Mouse (Mus musculus) hindbrain, embryonic 12.5 days (tissue): ENCODE data around the gene Ccdc73. TPM values are rescaled to one million over a fixed set of nuclear protein-coding genes. Genes with fewer than 3 reads are reported as not detected.

ENCODE experiments used
- ATAC-seq: fragments of 200-750 bp; cut with Nextera tagmentation; 2 replicates; pipeline ENCODE4 v1.8.0; 2017; ENCODE audit warnings: moderate TSS enrichment; ENCODE audit not compliant: low FRiP score
- H3K27ac ChIP-seq: fragments of 300-500 bp; sonication (generic); 2 replicates; pipeline ENCODE4 v1.5.1; 2016; ENCODE audit warnings: mild to moderate bottlenecking
- H3K27me3 ChIP-seq: fragments of 300-500 bp; sonication (generic); 2 replicates; pipeline ENCODE4 v1.6.1; 2016; ENCODE audit warnings: mild to moderate bottlenecking
- H3K36me3 ChIP-seq: fragments of 300-500 bp; sonication (generic); 2 replicates; pipeline ENCODE4 v1.6.1; 2016; ENCODE audit warnings: mild to moderate bottlenecking
- H3K4me1 ChIP-seq: fragments of 300-500 bp; sonication (generic); 2 replicates; pipeline ENCODE4 v1.6.1; 2016
- H3K4me2 ChIP-seq: fragments of 300-500 bp; sonication (generic); replicated peaks from 2 replicates; pipeline ENCODE4 v1.6.1; 2016; ENCODE audit warnings: mild to moderate bottlenecking
- H3K4me3 ChIP-seq: fragments of 300-500 bp; sonication (generic); 2 replicates; pipeline ENCODE4 v1.5.1; 2016; ENCODE audit warnings: mild to moderate bottlenecking
- H3K9ac ChIP-seq: fragments of 300-500 bp; sonication (generic); 2 replicates; pipeline ENCODE4 v1.6.1; 2016; ENCODE audit warnings: mild to moderate bottlenecking, moderate library complexity
- H3K9me3 ChIP-seq: fragments of 300-500 bp; sonication (generic); replicated peaks from 2 replicates; pipeline ENCODE4 v1.6.1; 2016; ENCODE audit warnings: mild to moderate bottlenecking
- WGBS: fragments of 180-500 bp; shearing (Covaris S2); methylation state at CpG from one replicate; pipeline ENCODE4 v1.1.7; 2016; 5-methylcytosine and 5-hydroxymethylcytosine counted together
- polyA plus RNA-seq: library from polyadenylated mRNA; unstranded; fragments of >200 nt; fragmentation: Nextera tagmentation; extraction: Ambion mirVana; gene quantifications from 2 replicates; pipeline ENCODE4 v1.2.1, GENCODE M21; 2016

The Ccdc73 gene
- polyA plus RNA-seq, 1 experiment from 2014 or later, result 7.9 TPM

DNA sequence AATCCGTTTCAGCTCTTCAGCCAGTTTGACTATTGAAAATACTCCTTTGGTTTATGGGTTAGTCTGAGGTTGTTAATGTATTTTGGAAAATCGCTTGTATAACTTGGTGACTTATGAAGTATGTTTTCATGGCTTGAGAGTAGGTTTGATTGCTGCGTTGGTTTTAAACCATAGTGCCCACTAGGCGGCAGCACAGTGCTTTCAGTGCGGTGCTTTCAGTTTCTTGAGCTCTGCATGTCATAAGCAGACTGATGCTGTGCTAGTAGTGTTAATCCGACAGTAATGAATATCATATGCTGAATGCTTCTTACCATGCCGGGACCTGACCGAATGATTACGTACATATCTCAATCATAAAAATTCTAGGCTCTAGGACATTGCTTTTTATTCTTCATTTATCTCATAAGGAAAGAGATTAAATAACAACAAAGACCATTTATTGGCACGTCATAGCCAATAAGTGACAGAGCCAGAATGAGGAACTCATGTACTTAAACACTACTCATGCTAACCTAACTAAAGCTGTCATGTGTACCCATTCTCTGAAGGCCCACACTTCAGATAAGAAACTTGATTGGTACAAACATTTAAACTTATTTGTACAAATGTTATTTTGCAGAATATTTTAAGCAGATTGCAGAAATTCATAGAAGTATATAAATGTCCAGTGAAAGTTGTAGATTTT lies 20.4 kb downstream of the Ccdc73 start:
- Histone ChIP-seq H3K4me3 (no peak overlapping the region), H3K4me1 (no peaks in the 10 kb centered on the region), H3K36me3 (no peaks in the 10 kb centered on the region), H3K27ac (no peak overlapping the region), H3K9me3 (no peaks in the 10 kb centered on the region), H3K9ac (no peak overlapping the region), H3K4me2 (no peak overlapping the region), H3K27me3 (no peaks in the 10 kb centered on the region)
- ATAC-seq, result no peak
- WGBS, result 26% methylated on average over 10 of the region's 10 CpGs

DNA sequence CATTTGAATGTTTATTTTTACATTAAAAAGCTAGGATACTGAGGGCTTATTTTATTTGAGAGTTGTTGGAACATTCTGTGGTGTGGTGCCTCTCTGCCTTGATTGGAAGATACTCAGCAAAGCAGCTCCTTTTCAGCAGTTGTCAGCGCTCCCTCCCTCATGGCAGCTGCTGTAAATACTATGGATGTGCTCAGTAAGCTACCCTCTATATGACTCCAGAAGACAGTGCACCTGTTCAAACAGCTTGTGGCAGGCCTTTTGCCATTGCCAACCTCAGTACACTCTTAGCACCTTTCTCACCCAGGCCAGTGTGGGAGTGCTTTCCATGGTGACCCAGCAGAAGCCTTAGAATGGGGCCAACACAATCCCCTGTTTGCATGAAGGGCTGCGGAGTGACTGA lies 32.4 kb downstream of the Ccdc73 start:
- Histone ChIP-seq H3K9ac (no peak overlapping the region), H3K9me3 (no peaks in the 10 kb centered on the region), H3K4me3 (no peak overlapping the region), H3K27me3 (0 out of 2 replicates have a peak, but pooled peaks cover 2% of the 10 kb centered on the region), H3K36me3 (no peaks in the 10 kb centered on the region), H3K27ac (no peak overlapping the region), H3K4me2 (no peak overlapping the region), H3K4me1 (no peaks in the 10 kb centered on the region)
- ATAC-seq, result no peak
- 89% methylated on average over 2 of the region's 2 CpGs for WGBS

DNA sequence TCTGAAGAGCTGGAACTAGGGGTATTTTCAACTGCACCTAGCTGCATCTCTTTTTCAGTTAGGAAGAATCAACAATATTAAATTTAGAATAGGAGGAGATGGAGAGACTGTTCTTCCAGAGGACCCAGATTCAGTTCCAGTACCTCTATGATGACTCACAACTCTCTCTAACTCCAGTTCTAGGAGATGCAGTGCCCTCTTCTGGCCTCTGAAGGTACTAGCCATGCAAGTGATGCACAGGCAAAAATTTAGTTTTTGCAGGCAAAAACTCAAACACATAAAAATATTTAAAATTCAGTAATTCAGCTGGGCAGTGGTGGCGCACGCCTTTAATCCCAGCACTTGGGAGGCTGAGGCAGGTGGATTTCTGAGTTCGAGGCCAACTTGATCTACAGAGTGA lies 48.1 kb downstream of the Ccdc73 start:
- H3K4me3 ChIP-seq, result no peak overlapping the region

DNA sequence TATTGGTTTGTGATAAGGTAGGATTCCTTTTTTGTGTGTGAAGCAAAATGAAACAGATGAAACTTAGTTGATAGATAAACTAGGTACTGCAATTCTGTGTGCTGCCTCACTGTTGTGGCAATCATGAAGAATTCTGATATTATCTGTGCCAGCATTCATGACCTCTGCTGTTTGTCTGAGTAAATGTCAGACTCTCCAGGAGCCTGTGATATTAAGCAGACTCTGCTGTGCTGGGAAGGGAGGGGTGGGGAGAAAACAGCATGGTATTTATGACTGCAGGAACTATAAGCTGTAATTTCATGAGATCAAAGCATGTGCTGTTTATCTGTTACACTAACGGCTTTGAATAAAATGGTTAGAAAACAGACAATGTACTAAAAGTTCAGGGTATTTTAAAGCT lies 96.9 kb downstream of the Ccdc73 start:
- 80% methylated on average over 1 of the region's 1 CpGs for WGBS
- H3K9ac ChIP-seq, result no peak overlapping the region
- H3K27ac ChIP-seq, result no peak overlapping the region
- H3K27me3 ChIP-seq, result no peaks in the 10 kb centered on the region
- ATAC-seq, result no peak
- H3K9me3 ChIP-seq, result no peaks in the 10 kb centered on the region
- H3K4me3 ChIP-seq, result no peak overlapping the region
- no peaks in the 10 kb centered on the region for H3K4me1 ChIP-seq
- no peaks in the 10 kb centered on the region for H3K36me3 ChIP-seq
- H3K4me2 ChIP-seq, result no peak overlapping the region

More for the DNA sequence above, 48.1 kb downstream of the Ccdc73 start:
- no peaks in the 10 kb centered on the region for H3K36me3 ChIP-seq
- WGBS, result 92% methylated on average over 3 of the region's 3 CpGs
- H3K4me2 ChIP-seq, result no peak overlapping the region
- ATAC-seq, result no peak
- H3K27ac ChIP-seq, result no peak overlapping the region
- H3K27me3 ChIP-seq, result no peaks in the 10 kb centered on the region
- H3K9ac ChIP-seq, result no peak overlapping the region
- H3K4me1 ChIP-seq, result no peaks in the 10 kb centered on the region
- H3K9me3 ChIP-seq, result no peaks in the 10 kb centered on the region

DNA sequence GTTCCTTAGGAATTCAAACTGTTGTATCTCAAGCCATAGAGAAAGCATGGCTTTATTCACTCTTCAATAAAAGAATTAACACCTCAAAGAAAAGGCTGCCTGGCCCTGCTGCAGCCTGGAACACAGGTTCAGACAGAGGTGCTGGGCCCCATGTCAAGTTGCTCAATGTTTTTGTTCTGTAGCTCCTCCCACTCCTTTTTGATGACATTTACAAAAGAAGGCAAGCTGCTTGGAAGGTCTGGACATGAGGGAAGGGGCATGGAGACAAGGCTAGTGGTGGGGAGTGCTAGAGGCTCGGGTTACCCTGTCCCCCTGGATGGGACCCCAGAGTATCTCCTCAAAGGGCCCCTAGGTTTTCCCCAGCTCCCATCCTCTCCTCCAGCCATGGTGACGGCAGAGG lies 114.1 kb downstream of the Ccdc73 start:
- WGBS, result 9% methylated on average over 2 of the region's 2 CpGs
- no peak for ATAC-seq
- no peaks in the 10 kb centered on the region for H3K9me3 ChIP-seq
- H3K27me3 ChIP-seq, result no peaks in the 10 kb centered on the region
- H3K4me2 ChIP-seq, result no peak overlapping the region
- no peak overlapping the region for H3K27ac ChIP-seq
- H3K4me1 ChIP-seq, result no peaks in the 10 kb centered on the region
- no peaks in the 10 kb centered on the region for H3K36me3 ChIP-seq
- H3K9ac ChIP-seq, result no peak overlapping the region
- no peak overlapping the region for H3K4me3 ChIP-seq

DNA sequence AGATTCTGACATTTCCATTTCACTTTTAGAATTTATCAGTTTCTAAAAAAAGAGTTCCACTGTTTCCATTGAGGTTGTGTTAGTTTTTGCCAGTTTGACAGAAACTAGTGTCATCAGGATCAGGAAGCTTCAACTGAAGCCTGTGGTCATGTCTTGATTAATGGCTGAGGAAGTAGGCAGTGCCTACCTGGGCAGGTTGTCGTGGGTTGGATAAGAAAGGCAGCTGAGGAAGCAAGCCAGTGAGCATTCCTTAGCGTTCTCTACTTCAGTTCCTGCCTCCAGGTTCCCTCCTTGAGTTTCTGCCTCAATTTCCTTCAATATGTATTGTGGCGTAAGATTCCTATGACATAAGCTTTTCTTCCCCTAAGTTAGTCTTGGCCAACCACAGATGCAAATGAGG lies 118.2 kb downstream of the Ccdc73 start:
- 65% methylated on average over 3 of the region's 3 CpGs for WGBS
- no peak for ATAC-seq
- H3K27me3 ChIP-seq, result no peaks in the 10 kb centered on the region
- H3K4me2 ChIP-seq, result no peak overlapping the region
- H3K27ac ChIP-seq, result no peak overlapping the region
- H3K4me1 ChIP-seq, result no peaks in the 10 kb centered on the region
- no peak overlapping the region for H3K4me3 ChIP-seq
- H3K9ac ChIP-seq, result no peak overlapping the region
- H3K36me3 ChIP-seq, result no peaks in the 10 kb centered on the region
- H3K9me3 ChIP-seq, result no peaks in the 10 kb centered on the region

DNA sequence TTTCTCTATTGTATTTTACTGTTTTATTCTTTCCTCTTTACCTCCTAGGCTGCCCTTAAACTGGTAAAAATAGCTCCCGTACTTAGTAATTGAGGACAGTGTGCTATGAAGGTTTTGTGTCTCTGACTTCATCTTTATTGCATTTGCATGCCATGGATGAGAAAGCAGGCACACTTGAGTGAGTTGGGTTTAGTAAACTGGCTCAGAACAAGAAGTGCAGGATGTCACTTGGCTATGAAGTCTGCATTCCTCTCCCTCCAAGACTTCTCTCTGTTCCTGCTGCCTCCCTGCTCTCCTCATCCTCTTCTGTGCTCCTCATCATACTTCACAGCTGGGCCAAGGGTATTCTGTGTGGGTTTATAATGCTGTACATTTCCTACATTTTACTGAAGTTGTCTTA lies 121.4 kb downstream of the Ccdc73 start:
- Histone ChIP-seq H3K4me3 (no peak overlapping the region), H3K27ac (no peak overlapping the region), H3K27me3 (no peaks in the 10 kb centered on the region), H3K9me3 (no peaks in the 10 kb centered on the region), H3K9ac (no peak overlapping the region), H3K4me1 (no peaks in the 10 kb centered on the region), H3K4me2 (no peak overlapping the region), H3K36me3 (no peaks in the 10 kb centered on the region)
- no peak for ATAC-seq
- WGBS, result 81% methylated on average over 1 of the region's 1 CpGs

DNA sequence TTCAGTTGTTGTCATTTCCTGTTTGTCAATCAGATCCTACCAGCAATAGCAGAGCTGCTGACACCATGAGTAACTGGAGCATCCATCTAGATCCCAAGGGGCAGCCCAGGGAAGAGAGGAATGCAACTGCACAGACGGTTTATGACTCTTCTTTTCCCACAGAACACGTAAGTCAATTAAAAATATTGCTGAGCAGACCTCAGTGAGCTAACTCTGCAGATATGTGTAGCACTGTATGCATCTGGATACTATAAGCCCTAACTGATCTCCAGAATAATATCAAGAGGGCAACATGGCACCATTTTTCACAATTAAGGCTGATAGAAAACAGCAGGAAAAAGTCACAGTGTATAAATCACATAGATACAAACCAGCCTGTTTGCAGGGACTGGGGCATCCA lies 126.8 kb downstream of the Ccdc73 start:
- WGBS, result 51% methylated on average over 2 of the region's 2 CpGs
- Histone ChIP-seq H3K4me2 (no peak overlapping the region), H3K4me3 (no peak overlapping the region), H3K36me3 (peaks cover 7% of the 10 kb centered on the region), H3K27me3 (no peaks in the 10 kb centered on the region), H3K4me1 (no peaks in the 10 kb centered on the region), H3K9ac (no peak overlapping the region), H3K27ac (no peak overlapping the region), H3K9me3 (no peaks in the 10 kb centered on the region)
- ATAC-seq, result no peak

DNA sequence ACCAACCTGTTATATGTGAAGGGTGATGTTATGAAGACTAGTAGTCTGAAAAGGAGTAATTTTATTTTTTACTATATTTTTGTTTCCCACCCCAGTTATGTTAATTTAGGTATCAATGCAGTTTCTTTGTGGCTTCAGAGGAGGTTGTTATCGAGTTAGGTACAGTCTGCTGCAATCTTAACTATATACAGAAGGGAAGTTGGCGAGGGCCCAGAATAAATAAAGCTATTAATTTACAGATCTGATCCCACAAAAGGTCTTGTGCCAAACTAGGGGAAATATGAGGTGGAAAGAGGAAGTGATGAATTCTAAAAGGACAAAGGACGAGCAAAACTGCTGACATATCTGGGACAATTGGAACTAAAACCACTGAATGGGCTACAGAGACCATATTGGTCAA lies 128.6 kb downstream of the Ccdc73 start:
- Histone ChIP-seq H3K27ac (no peak overlapping the region), H3K27me3 (no peaks in the 10 kb centered on the region), H3K4me2 (no peak overlapping the region), H3K9ac (no peak overlapping the region), H3K4me1 (no peaks in the 10 kb centered on the region), H3K36me3 (peaks cover 7% of the 10 kb centered on the region), H3K9me3 (no peaks in the 10 kb centered on the region), H3K4me3 (no peak overlapping the region)
- no peak for ATAC-seq
- 90% methylated on average over 3 of the region's 3 CpGs for WGBS

DNA sequence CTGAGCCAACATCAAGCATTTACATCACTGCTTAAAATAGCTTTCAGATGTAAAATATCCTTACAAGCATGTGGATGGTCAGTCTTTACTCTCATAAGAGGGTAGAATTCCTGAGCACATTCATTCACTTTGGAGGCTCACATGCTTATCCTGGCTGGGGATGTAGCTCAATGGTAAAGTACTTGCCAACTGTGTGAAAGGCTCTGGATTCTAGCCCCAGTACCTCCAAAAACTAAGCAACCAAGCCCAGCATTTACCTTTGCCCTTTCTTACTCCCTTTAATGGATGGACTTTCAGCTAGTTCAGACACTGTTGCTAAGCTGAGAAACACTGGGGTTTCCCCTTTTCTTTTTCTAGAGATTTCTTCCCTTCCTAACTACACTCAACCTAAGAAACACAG lies 139.6 kb downstream of the Ccdc73 start:
- no peak for ATAC-seq
- H3K27me3 ChIP-seq, result no peaks in the 10 kb centered on the region
- no peak overlapping the region for H3K9ac ChIP-seq
- no peak overlapping the region for H3K4me2 ChIP-seq
- H3K4me1 ChIP-seq, result no peaks in the 10 kb centered on the region
- no peak overlapping the region for H3K27ac ChIP-seq
- H3K9me3 ChIP-seq, result no peaks in the 10 kb centered on the region
- H3K4me3 ChIP-seq, result no peak overlapping the region
- H3K36me3 ChIP-seq, result peaks cover 76% of the 10 kb centered on the region

DNA sequence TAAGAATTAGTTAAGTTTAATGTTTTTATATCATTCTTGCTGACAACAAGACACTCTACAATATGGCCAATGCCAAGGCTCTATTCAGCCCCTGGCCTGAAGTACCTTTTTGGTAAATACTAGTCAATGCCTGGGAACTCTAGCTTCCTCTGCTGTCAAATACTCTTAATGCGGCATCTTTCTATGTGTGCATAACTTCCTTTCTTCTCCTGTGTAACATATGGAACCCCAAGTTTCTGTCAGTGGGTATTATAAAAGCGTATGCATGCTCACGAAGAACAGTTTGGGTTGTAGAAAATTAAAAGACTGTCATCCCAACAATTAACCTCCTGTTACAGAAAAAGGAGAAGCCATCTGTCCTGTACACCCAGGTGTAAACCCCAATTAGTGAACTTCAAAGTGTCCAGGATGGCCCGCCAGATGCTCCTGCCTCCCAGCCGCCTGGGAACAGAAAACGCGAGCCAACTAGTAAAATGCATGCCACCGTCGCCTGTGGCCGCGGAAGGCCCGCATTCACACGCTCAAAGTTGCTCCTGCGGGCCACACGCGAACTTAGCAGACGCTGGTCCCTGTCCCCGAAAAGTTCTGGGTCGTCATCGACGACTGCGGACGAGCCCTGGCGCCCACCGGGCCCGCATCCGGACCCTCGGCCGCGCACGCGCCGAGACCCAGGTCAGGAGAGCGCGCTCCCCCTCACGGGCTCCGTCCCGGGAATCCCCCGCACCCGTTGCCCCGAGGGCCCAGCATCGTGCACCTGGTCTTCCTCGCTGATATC lies 148.8 kb downstream of the Ccdc73 start:
- WGBS, result under 1% methylated on average over 43 of the region's 43 CpGs
- H3K4me2 ChIP-seq, result peak overlapping the region; percentile 83
- H3K4me3 ChIP-seq, result peak overlapping the region; percentile 98
- H3K36me3 ChIP-seq, result peaks cover 23% of the 10 kb centered on the region
- no peaks in the 10 kb centered on the region for H3K9me3 ChIP-seq
- peak overlapping the region; percentile 93 for H3K9ac ChIP-seq
- peak overlapping the region; percentile 83 for H3K27ac ChIP-seq
- H3K27me3 ChIP-seq, result no peaks in the 10 kb centered on the region
- H3K4me1 ChIP-seq, result peaks cover 11% of the 10 kb centered on the region
- ATAC-seq, result peak; percentile 93

DNA sequence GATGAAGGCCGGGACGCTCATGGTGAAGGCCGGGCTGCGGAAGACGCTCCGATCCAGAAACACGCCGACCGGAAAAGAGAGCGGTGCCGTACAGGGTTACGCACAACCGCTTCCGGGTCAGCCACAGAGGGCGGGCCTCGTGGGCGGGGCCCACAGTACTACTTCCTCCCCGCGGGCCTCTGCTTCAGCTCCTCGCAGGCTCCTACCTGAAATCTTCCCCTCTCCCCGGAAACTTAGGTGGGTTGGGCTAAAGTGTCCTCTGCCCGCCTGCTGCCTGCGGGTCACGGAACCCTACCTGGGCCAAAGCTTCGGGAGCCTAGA lies 149.3 kb downstream of the Ccdc73 start, which contains the start of gene Eif3m:
Eif3m (minus strand) TSS at position 114 of the 321 bp plus-strand sequence.
- peaks cover 19% of the 10 kb centered on the region for H3K36me3 ChIP-seq
- ATAC-seq, result peak; percentile 100
- H3K27me3 ChIP-seq, result no peaks in the 10 kb centered on the region
- peak within 1 kb of the TSS; percentile 98 for H3K4me3 ChIP-seq
- 3% methylated on average over 25 of the region's 25 CpGs for WGBS
- H3K9me3 ChIP-seq, result no peaks in the 10 kb centered on the region
- H3K9ac ChIP-seq, result peak within 1 kb of the TSS; percentile 93
- H3K4me1 ChIP-seq, result peaks cover 11% of the 10 kb centered on the region
- peak within 1 kb of the TSS; percentile 83 for H3K4me2 ChIP-seq
- H3K27ac ChIP-seq, result peak within 1 kb of the TSS; percentile 83

DNA sequence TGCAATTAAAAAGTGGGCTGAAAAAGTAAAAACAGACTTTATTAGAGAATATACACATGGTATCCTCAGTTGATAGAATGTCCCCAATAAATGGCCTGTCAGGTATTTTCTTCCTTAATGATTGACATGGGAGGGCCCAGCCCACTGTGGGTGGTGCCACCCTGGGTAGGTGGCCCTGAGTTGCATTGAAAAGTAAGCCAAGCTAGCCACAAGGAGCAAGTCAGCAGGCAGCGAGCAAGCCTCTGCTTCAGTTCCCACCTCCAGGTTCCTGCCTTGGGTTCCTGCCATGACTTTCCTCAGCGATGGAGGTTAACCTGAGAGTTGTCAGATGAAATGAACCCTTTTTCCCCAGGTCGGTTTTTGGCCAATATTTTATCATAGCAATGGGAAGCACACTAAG lies 150.2 kb downstream of the Ccdc73 start:
- H3K27ac ChIP-seq, result no peak overlapping the region
- H3K4me3 ChIP-seq, result no peak overlapping the region
- ATAC-seq, result no peak
- 82% methylated on average over 3 of the region's 3 CpGs for WGBS
- peaks cover 11% of the 10 kb centered on the region for H3K36me3 ChIP-seq
- peaks cover 11% of the 10 kb centered on the region for H3K4me1 ChIP-seq
- H3K9ac ChIP-seq, result no peak overlapping the region
- no peak overlapping the region for H3K4me2 ChIP-seq
- no peaks in the 10 kb centered on the region for H3K27me3 ChIP-seq
- no peaks in the 10 kb centered on the region for H3K9me3 ChIP-seq
